Mouse (Mus musculus): ENCODE measurements at regions not wholly inside any gene's neighbourhood (a gene's known extent, or its start where the extent isn't known, plus 50 kb on each side); places are given as distances from the start of the nearest gene placed in this dataset.

DNA sequence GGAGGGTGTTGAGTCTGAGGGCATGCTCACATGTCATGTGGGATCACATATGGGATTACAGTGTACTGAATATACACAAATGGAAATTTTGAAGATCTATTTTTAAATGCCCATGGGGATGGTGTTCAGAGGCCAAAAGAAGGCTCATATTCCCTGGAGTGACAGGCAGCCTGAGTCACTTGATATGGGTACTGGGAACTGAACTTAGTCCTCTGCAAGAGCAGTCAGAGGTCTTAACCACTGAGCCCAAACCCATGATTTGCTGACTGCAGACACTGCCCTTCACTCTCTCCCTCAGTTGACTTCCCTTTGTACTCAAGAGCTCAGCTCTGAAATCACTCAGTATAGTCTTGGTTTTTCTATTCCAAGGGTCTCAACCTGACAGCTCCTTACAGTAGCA is 432.3 kb downstream of the Cdh26 start:
- no peak for TF ChIP-seq CTCF (IDR thresholded peaks at IDR 0.05; ENCODE audit: insufficient read depth, low read length)
- TF ChIP-seq POLR2A (IDR thresholded peaks at IDR 0.05; ENCODE audit: borderline replicate concordance, extremely low read depth, low read depth, low read length) = no peak
